Mouse (Mus musculus) kidney, embryonic 15.5 days (tissue): ENCODE measurements around the gene Shroom3. TPM values are rescaled to one million over a fixed set of nuclear protein-coding genes. Genes with fewer than 3 reads are reported as not detected.

Experiments used
- ATAC-seq: fragments of 200-750 bp; cut with Nextera tagmentation; replicated peaks from 2 replicates; pipeline ENCODE4 v1.8.0; 2017; ENCODE audit warnings: moderate TSS enrichment; ENCODE audit not compliant: low FRiP score
- H3K27ac ChIP-seq: fragments of 300-500 bp; sonication (generic); 2 replicates; pipeline ENCODE4 v1.5.1; 2015; ENCODE audit warnings: mild to moderate bottlenecking, inconsistent platforms
- H3K27me3 ChIP-seq: fragments of 300-500 bp; sonication (generic); 2 replicates; pipeline ENCODE4 v1.6.1; 2015; ENCODE audit warnings: inconsistent platforms
- H3K36me3 ChIP-seq: fragments of 300-500 bp; sonication (generic); 2 replicates; pipeline ENCODE4 v1.6.1; 2015; ENCODE audit warnings: inconsistent platforms
- H3K4me1 ChIP-seq: fragments of 300-500 bp; sonication (generic); 2 replicates; pipeline ENCODE4 v1.6.1; 2015; ENCODE audit warnings: inconsistent platforms
- H3K4me2 ChIP-seq: fragments of 300-500 bp; sonication (generic); 2 replicates; pipeline ENCODE4 v1.6.1; 2015; ENCODE audit warnings: moderate library complexity, mild to moderate bottlenecking, inconsistent platforms
- H3K4me3 ChIP-seq: fragments of 300-500 bp; sonication (generic); replicated peaks from 2 replicates; pipeline ENCODE4 v1.5.1; 2015; ENCODE audit warnings: mild to moderate bottlenecking, inconsistent platforms
- H3K9ac ChIP-seq: fragments of 300-500 bp; sonication (generic); 2 replicates; pipeline ENCODE4 v1.6.1; 2015; ENCODE audit warnings: mild to moderate bottlenecking, inconsistent platforms
- H3K9me3 ChIP-seq: fragments of 300-500 bp; sonication (generic); replicated peaks from 2 replicates; pipeline ENCODE4 v1.6.1; 2016; ENCODE audit warnings: inconsistent platforms
- WGBS: fragments of 180-500 bp; shearing (Covaris S2); methylation state at CpG from one replicate; pipeline ENCODE4 v1.1.7; 2015; ENCODE audit warnings: mixed read lengths; 5-methylcytosine and 5-hydroxymethylcytosine counted together
- polyA plus RNA-seq: library from polyadenylated mRNA; unstranded; fragments of >200 nt; fragmentation: Nextera tagmentation; extraction: Ambion mirVana; gene quantifications from 2 replicates; pipeline ENCODE4 v1.2.1, GENCODE M21; 2015

Gene Shroom3
- polyA plus RNA-seq, 1 experiment from 2014 or later: 7.9 TPM

DNA sequence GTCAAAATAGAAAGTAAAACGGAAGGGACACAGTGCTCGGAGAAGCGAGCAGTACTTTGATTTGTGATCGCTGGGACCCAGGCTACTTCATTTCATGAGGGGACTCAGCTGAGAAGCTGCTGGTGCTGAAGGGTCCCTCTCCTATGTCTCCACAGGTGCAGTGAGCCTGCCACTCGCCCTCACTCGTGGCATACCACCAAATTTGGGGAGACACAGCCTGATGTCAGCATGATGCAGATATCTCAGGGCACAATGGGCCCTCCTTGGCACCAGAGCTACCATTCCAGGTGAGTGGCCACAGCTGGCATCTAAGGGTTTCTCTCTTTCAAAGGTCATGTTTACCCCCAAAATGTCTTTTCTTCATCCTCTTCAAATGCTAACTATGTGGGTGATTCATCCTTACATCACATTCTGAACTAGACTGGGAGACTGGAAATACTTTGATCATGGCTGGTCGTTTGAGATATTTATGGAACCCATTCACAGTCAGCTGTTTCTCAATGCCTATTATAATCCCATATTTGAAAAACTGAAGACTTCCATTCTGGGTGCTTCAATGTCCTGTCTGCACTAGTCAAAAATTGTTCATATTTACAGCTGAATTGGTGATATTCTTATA, 250.5 kb downstream of the Shroom3 start:
- H3K4me2 ChIP-seq: no peak overlapping the region
- no peaks in the 10 kb centered on the region for H3K9me3 ChIP-seq
- WGBS: 73% methylated on average over 7 of the region's 7 CpGs
- ATAC-seq: no peak
- H3K27me3 ChIP-seq: no peaks in the 10 kb centered on the region
- H3K27ac ChIP-seq: no peak overlapping the region
- peaks cover 29% of the 10 kb centered on the region for H3K36me3 ChIP-seq
- H3K4me1 ChIP-seq: peaks cover 32% of the 10 kb centered on the region
- no peak overlapping the region for H3K4me3 ChIP-seq
- H3K9ac ChIP-seq: no peak overlapping the region

DNA sequence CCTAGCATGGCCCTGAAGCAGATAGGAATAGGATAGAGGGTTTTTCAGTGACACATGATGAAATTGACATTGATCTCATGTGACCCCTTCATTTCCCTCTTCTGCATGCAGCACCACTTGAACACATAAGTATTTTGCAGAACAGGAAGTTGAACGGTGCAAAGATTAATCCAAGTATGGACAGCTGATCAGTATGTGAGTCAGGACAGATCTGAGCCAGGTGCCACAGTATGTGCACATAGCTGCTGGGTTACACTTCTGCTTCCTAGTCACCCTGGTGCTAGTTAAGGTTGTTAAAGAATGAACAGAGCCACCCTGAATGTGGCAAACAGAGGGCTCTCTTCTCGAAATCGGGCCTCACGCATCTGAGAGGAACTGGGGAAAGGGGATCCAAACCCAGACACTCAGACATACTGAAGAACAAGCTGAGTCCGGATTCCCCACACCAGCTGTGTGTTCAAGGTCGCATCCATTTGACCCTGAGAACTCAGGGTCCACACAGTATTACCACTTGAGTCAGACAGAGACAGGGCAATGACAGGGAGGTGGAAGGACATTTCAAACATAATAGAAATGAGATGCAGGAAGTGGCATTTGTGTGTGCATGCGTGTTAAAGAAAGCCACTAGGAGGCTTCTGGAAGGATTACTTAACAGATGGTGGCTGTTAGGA, 251.2 kb downstream of the Shroom3 start:
- Histone ChIP-seq H3K36me3 (peaks cover 32% of the 10 kb centered on the region), H3K27me3 (no peaks in the 10 kb centered on the region), H3K27ac (no peak overlapping the region), H3K4me2 (no peak overlapping the region), H3K4me1 (peaks cover 32% of the 10 kb centered on the region), H3K4me3 (no peak overlapping the region), H3K9ac (no peak overlapping the region), H3K9me3 (no peaks in the 10 kb centered on the region)
- 84% methylated on average over 7 of the region's 7 CpGs for WGBS
- ATAC-seq: no peak

DNA sequence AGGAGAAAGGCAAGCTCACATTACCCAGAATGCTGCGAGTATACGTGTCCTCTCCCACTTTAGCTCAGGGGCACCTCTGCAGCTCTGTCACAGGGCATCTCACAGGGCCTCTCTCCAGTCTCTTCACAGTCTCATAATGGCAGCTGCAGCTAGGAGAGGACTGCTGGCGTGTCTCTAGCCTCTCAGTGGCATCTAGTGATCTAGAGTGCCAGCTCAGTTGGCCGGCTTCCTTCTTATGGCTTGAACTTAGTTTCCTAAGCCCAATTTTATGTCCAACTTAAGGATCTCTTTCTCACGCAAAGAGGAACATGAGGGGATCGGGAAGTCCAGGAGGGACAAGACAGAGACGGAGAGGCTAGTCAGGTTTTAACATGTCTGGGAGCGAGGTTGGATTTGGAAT, 252.6 kb downstream of the Shroom3 start:
- Histone ChIP-seq H3K9me3 (peaks cover 9% of the 10 kb centered on the region; the same call in 1 of the 2 replicates), H3K4me2 (no peak overlapping the region), H3K36me3 (peaks cover 47% of the 10 kb centered on the region), H3K4me1 (peaks cover 22% of the 10 kb centered on the region), H3K27me3 (no peaks in the 10 kb centered on the region), H3K9ac (no peak overlapping the region), H3K4me3 (no peak overlapping the region), H3K27ac (no peak overlapping the region)
- no peak for ATAC-seq
- 85% methylated on average over 8 of the region's 8 CpGs for WGBS

DNA sequence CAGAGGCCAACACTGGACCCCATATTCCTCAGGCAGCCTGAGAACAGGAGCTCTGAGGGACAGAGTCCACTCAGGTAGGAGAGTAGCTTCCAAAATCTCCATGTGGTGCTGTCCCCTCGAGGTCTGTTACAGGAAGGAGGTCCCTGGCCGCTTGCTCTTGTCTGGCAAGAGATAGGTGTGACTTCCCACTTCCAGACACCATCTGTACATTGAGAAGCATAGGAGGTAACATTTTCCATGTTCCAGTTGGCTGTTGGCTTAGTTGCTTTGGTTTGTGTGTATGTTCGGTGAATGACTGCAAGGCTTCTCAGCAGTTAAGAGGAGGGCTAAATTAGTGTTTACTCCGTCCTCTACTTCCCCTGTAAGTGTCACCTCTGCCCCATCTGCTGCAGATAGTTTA, 254.5 kb downstream of the Shroom3 start:
- Histone ChIP-seq H3K4me3 (no peak overlapping the region), H3K27me3 (no peaks in the 10 kb centered on the region), H3K4me2 (no peak overlapping the region), H3K9ac (no peak overlapping the region), H3K9me3 (peaks cover 27% of the 10 kb centered on the region), H3K4me1 (peaks cover 5% of the 10 kb centered on the region; the same call in 1 of the 2 replicates), H3K36me3 (peaks cover 65% of the 10 kb centered on the region), H3K27ac (no peak overlapping the region)
- no peak for ATAC-seq
- 82% methylated on average over 4 of the region's 4 CpGs for WGBS

DNA sequence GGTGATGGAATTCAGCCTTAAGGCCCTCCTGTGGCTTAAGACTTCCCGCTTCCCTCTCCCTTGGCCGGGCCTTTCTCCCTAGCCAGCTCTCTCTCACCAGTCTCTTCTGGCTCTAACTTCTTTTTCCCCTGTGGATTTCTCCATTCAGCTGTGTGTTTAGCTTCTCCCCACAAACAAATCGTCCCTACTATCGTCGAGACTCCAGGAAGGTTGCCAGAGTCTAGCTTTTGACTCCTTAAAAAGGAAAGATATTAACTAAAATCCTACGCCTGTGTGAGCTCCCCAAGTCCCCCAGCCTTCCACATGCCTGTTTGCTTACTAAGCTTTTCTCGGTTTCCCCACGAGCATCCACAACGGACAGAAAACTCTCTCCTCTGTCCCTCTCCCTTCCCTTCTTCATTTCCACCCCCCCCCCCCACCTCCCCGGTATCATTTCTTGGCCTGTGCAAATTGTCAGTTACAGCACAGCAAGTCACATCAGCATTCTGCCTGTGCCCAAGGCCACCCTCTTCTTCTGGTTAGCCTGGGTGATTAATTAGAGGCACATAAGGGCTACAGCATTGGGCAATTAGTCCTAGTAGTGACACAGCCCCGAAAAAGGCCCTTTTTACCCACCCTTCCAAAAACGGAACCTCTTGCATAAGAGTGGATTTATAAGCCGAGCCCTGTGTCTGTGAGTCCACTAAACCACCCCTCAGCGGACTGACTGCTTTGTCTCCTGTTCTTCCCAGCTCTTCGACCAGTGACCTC, 256.2 kb downstream of the Shroom3 start:
- peaks cover 74% of the 10 kb centered on the region for H3K36me3 ChIP-seq

GRCm38 (mm10) chr5:92942166-92942565, 258.9 kb downstream of the Shroom3 start:
- 93% methylated on average over 56 of the region's 57 CpGs for WGBS

More for the DNA sequence above, 256.2 kb downstream of the Shroom3 start:
- no peak for ATAC-seq
- H3K4me2 ChIP-seq: no peak overlapping the region
- H3K4me1 ChIP-seq: no peaks in the 10 kb centered on the region
- H3K9me3 ChIP-seq: peaks cover 30% of the 10 kb centered on the region
- no peak overlapping the region for H3K9ac ChIP-seq
- 86% methylated on average over 15 of the region's 15 CpGs for WGBS
- no peaks in the 10 kb centered on the region for H3K27me3 ChIP-seq
- H3K27ac ChIP-seq: no peak overlapping the region
- H3K4me3 ChIP-seq: no peak overlapping the region

GRCm38 (mm10) chr5:92942577-92942976, 259.3 kb downstream of the Shroom3 start:
- H3K9ac ChIP-seq: no peak overlapping the region
- H3K4me3 ChIP-seq: no peak overlapping the region
- H3K9me3 ChIP-seq: peaks cover 30% of the 10 kb centered on the region
- no peaks in the 10 kb centered on the region for H3K4me1 ChIP-seq
- no peak overlapping the region for H3K27ac ChIP-seq
- H3K27me3 ChIP-seq: no peaks in the 10 kb centered on the region
- WGBS: 93% methylated on average over 47 of the region's 47 CpGs
- peak; percentile 40; the same call in 1 of the 2 replicates for ATAC-seq
- peaks cover 76% of the 10 kb centered on the region for H3K36me3 ChIP-seq
- H3K4me2 ChIP-seq: no peak overlapping the region

More at GRCm38 (mm10) chr5:92942166-92942565, 258.9 kb downstream of the Shroom3 start:
- Histone ChIP-seq H3K4me3 (no peak overlapping the region), H3K36me3 (peaks cover 79% of the 10 kb centered on the region), H3K4me2 (no peak overlapping the region), H3K27ac (no peak overlapping the region), H3K9me3 (peaks cover 30% of the 10 kb centered on the region), H3K27me3 (no peaks in the 10 kb centered on the region), H3K9ac (no peak overlapping the region), H3K4me1 (no peaks in the 10 kb centered on the region)
- ATAC-seq: no peak

DNA sequence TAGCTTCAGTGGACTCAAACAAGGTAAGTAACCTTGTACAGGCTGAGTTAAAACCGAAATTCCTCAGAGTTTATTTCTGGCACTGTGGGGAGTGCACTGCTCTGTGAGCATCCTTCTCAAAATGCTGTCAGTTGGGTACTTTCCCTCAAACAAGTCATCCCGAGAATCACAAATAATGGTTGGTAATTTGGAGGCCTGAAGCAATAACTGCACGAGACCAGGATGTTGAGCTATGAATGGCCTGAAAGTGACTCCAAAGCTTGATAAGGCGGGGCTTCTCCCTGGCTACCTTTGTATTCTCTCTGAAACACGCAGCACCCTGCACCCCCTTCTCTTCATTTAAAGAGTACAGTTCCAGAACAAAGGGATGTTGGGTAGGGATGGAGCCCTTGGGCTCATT, 261.6 kb downstream of the Shroom3 start:
- H3K4me1 ChIP-seq: no peaks in the 10 kb centered on the region
- ATAC-seq: no peak
- peaks cover 30% of the 10 kb centered on the region for H3K9me3 ChIP-seq
- H3K36me3 ChIP-seq: peaks cover 84% of the 10 kb centered on the region
- 79% methylated on average over 5 of the region's 5 CpGs for WGBS
- no peak overlapping the region for H3K4me2 ChIP-seq
- H3K27me3 ChIP-seq: no peaks in the 10 kb centered on the region
- H3K27ac ChIP-seq: no peak overlapping the region
- no peak overlapping the region for H3K4me3 ChIP-seq
- no peak overlapping the region for H3K9ac ChIP-seq

GRCm38 (mm10) chr5:92948972-92949745, 265.9 kb downstream of the Shroom3 start:
- Histone ChIP-seq H3K27ac (no peak overlapping the region), H3K27me3 (no peaks in the 10 kb centered on the region), H3K9ac (no peak overlapping the region), H3K4me2 (no peak overlapping the region), H3K4me3 (no peak overlapping the region), H3K9me3 (no peaks in the 10 kb centered on the region), H3K36me3 (peaks cover 82% of the 10 kb centered on the region), H3K4me1 (0 out of 2 replicates have a peak, but pooled peaks cover 3% of the 10 kb centered on the region)
- no peak for ATAC-seq
- WGBS: 74% methylated on average over 14 of the region's 14 CpGs

GRCm38 (mm10) chr5:92950583-92950982, 267.3 kb downstream of the Shroom3 start:
- WGBS: 85% methylated on average over 14 of the region's 14 CpGs
- peak; percentile 55; the same call in 1 of the 2 replicates for ATAC-seq
- H3K27ac ChIP-seq: no peak overlapping the region
- no peak overlapping the region for H3K9ac ChIP-seq
- H3K4me1 ChIP-seq: 0 out of 2 replicates have a peak, but pooled peaks cover 7% of the 10 kb centered on the region
- no peaks in the 10 kb centered on the region for H3K9me3 ChIP-seq
- H3K4me3 ChIP-seq: no peak overlapping the region
- peaks cover 83% of the 10 kb centered on the region for H3K36me3 ChIP-seq
- no peaks in the 10 kb centered on the region for H3K27me3 ChIP-seq
- no peak overlapping the region for H3K4me2 ChIP-seq

- no peak overlapping the region for H3K27ac ChIP-seq
- H3K9ac ChIP-seq: no peak overlapping the region
- no peak overlapping the region for H3K4me2 ChIP-seq
- no peaks in the 10 kb centered on the region for H3K27me3 ChIP-seq
- no peak overlapping the region for H3K4me3 ChIP-seq
- WGBS: 92% methylated on average over 14 of the region's 14 CpGs
- H3K9me3 ChIP-seq: no peaks in the 10 kb centered on the region
- H3K4me1 ChIP-seq: 0 out of 2 replicates have a peak, but pooled peaks cover 7% of the 10 kb centered on the region
- peaks cover 84% of the 10 kb centered on the region for H3K36me3 ChIP-seq
- ATAC-seq: no peak
These were observed 267.8 kb downstream of the Shroom3 start for GRCm38 (mm10) chr5:92951079-92951478.
